Mouse (Mus musculus): Measurements from ENCODE around the gene Sp8.

Sp8 gene

GRCm38 (mm10) chr12:118846221-118846620, at the start of gene Sp8:
Sp8 (plus strand) TSS chr12:118846329.
- Histone ChIP-seq H3K9me3 (ENCODE audit: low read length) (no peaks in the 10 kb centered on the region), H3K4me1 (replicated peaks; ENCODE audit: low read depth, low read length) (peaks cover 44% of the 10 kb centered on the region), H3K36me3 (ENCODE audit: insufficient read depth, low read length) (no peaks in the 10 kb centered on the region), H3K27me3 (ENCODE audit: insufficient read depth, low read length) (peaks cover 88% of the 10 kb centered on the region), H3K4me3 (replicated peaks; ENCODE audit: low read length) (peak within 1 kb of the TSS; percentile 81)
- no peak for TF ChIP-seq NANOG (IDR thresholded peaks at IDR 0.05; ENCODE audit: borderline replicate concordance, low read length)
- no peak for TF ChIP-seq CTCF (conservative IDR thresholded peaks at IDR 0.05; ENCODE audit: low read length)
- TF ChIP-seq POU5F1 (IDR thresholded peaks at IDR 0.05; ENCODE audit: borderline replicate concordance, low read length) = no peak

DNA sequence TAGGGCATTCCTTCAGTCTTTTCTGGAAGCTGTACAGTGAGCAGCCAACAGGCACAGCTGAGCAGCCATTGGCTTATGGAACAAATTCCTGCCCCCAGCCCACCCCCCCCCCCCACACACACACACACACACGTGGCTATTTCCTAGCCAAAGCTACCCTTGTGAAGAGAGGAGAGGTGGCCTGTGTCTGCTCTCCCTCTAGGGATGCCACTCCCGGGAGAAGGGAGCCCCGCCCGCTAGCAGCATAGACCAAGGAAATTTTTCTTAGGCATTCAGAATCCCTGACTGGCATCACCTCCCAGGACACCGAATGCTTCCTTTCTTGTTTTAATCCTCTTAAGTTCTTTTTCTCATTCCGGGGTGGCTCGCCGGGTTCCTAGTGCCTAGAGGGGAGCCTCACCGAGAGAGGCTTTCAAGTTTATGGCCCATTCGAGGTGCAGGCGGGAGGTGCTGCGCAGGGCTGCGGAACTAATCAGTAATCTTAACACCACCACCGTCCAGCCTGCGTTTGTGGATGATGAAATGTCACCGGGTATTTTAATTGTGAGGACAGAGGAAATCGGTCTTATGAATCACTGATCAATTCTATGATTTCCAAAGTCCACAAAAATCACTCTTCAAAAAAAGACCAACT, 34.7 kb upstream of the Sp8 start:
- H3K9me3 ChIP-seq (ENCODE audit: low read length) = 0 out of 2 replicates have a peak, but pooled peaks cover 6% of the 10 kb centered on the region
- no peaks in the 10 kb centered on the region for H3K36me3 ChIP-seq (ENCODE audit: insufficient read depth, low read length)
- TF ChIP-seq POU5F1 (IDR thresholded peaks at IDR 0.05; ENCODE audit: borderline replicate concordance, low read length) (no peak), NANOG (IDR thresholded peaks at IDR 0.05; ENCODE audit: borderline replicate concordance, low read length) (no peak), CTCF (conservative IDR thresholded peaks at IDR 0.05; ENCODE audit: low read length) (no peak)
- H3K4me3 ChIP-seq (replicated peaks; ENCODE audit: low read length) = no peak overlapping the region
- H3K4me1 ChIP-seq (replicated peaks; ENCODE audit: low read depth, low read length) = peaks cover 6% of the 10 kb centered on the region
- H3K27me3 ChIP-seq (ENCODE audit: insufficient read depth, low read length) = no peaks in the 10 kb centered on the region

DNA sequence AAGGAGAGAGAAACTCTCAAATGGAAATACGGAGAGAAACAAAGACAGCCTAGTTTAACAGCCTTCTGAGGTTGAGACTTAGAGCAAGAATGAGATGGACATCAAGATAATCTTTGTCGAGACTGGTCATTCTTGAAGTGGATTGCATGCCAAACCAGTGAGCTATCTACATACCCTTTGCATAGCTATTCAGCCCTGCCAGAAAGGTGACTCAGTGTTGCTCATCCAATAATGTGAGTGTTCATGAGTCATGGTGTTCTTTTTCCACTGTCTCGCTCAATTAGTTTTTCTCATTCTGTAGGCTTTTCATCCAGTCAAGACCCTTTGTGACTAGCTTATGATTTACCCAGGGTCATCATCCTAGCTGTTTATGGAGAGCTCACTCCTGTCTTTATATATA, 31.6 kb upstream of the Sp8 start:
- Histone ChIP-seq H3K27me3 (ENCODE audit: insufficient read depth, low read length) (no peaks in the 10 kb centered on the region), H3K9me3 (ENCODE audit: low read length) (0 out of 2 replicates have a peak, but pooled peaks cover 2% of the 10 kb centered on the region), H3K4me3 (replicated peaks; ENCODE audit: low read length) (no peak overlapping the region), H3K36me3 (ENCODE audit: insufficient read depth, low read length) (no peaks in the 10 kb centered on the region), H3K4me1 (replicated peaks; ENCODE audit: low read depth, low read length) (peaks cover 6% of the 10 kb centered on the region)
- TF ChIP-seq CTCF (conservative IDR thresholded peaks at IDR 0.05; ENCODE audit: low read length) (no peak), POU5F1 (IDR thresholded peaks at IDR 0.05; ENCODE audit: borderline replicate concordance, low read length) (no peak)

DNA sequence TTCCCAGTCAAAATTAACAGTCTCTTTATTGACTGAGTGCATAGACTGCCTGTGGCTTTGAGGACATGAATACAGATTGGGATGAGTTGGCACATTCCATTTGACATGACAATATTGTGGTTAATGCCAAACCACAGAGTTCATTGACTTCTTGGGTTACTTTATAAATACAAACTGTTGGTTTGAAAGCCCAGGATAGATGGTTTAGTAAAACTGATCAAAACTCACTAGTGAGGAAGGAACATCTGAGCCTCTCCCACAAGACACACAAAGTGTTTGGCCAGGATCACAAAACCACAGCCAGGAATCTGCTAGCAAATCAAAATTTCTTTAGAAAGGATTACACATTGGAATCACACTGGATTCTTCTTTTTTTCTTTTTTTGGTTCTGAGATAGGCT, 30.0 kb upstream of the Sp8 start:
- TF ChIP-seq CTCF (conservative IDR thresholded peaks at IDR 0.05; ENCODE audit: low read length) = no peak
- no peak for TF ChIP-seq NANOG (IDR thresholded peaks at IDR 0.05; ENCODE audit: borderline replicate concordance, low read length)
- TF ChIP-seq POU5F1 (IDR thresholded peaks at IDR 0.05; ENCODE audit: borderline replicate concordance, low read length) = no peak
- H3K9me3 ChIP-seq (ENCODE audit: low read length) = no peaks in the 10 kb centered on the region
- H3K36me3 ChIP-seq (ENCODE audit: insufficient read depth, low read length) = no peaks in the 10 kb centered on the region
- H3K4me1 ChIP-seq (replicated peaks; ENCODE audit: low read depth, low read length) = peaks cover 6% of the 10 kb centered on the region
- no peak overlapping the region for H3K4me3 ChIP-seq (replicated peaks; ENCODE audit: low read length)
- H3K27me3 ChIP-seq (ENCODE audit: insufficient read depth, low read length) = no peaks in the 10 kb centered on the region

GRCm38 (mm10) chr12:118829881-118830280, 16.2 kb upstream of the Sp8 start:
- H3K9me3 ChIP-seq (ENCODE audit: low read length) = no peaks in the 10 kb centered on the region
- H3K27me3 ChIP-seq (ENCODE audit: insufficient read depth, low read length) = no peaks in the 10 kb centered on the region
- H3K4me3 ChIP-seq (replicated peaks; ENCODE audit: low read length) = no peak overlapping the region
- peaks cover 4% of the 10 kb centered on the region for H3K4me1 ChIP-seq (replicated peaks; ENCODE audit: low read depth, low read length)
- no peaks in the 10 kb centered on the region for H3K36me3 ChIP-seq (ENCODE audit: insufficient read depth, low read length)
- TF ChIP-seq NANOG (IDR thresholded peaks at IDR 0.05; ENCODE audit: borderline replicate concordance, low read length) (no peak), POU5F1 (IDR thresholded peaks at IDR 0.05; ENCODE audit: borderline replicate concordance, low read length) (no peak), CTCF (conservative IDR thresholded peaks at IDR 0.05; ENCODE audit: low read length) (no peak)

- no peaks in the 10 kb centered on the region for H3K9me3 ChIP-seq (ENCODE audit: low read length)
- peak overlapping the region; percentile 81 for H3K4me3 ChIP-seq (replicated peaks; ENCODE audit: low read length)
- no peaks in the 10 kb centered on the region for H3K36me3 ChIP-seq (ENCODE audit: insufficient read depth, low read length)
- H3K4me1 ChIP-seq (replicated peaks; ENCODE audit: low read depth, low read length) = peaks cover 54% of the 10 kb centered on the region
- peaks cover 38% of the 10 kb centered on the region for H3K27me3 ChIP-seq (ENCODE audit: insufficient read depth, low read length)
- TF ChIP-seq NANOG (IDR thresholded peaks at IDR 0.05; ENCODE audit: borderline replicate concordance, low read length) (no peak), CTCF (conservative IDR thresholded peaks at IDR 0.05; ENCODE audit: low read length) (no peak), POU5F1 (IDR thresholded peaks at IDR 0.05; ENCODE audit: borderline replicate concordance, low read length) (no peak)
Measured at GRCm38 (mm10) chr12:118836411-118837341, 9.5 kb upstream of the Sp8 start.

DNA sequence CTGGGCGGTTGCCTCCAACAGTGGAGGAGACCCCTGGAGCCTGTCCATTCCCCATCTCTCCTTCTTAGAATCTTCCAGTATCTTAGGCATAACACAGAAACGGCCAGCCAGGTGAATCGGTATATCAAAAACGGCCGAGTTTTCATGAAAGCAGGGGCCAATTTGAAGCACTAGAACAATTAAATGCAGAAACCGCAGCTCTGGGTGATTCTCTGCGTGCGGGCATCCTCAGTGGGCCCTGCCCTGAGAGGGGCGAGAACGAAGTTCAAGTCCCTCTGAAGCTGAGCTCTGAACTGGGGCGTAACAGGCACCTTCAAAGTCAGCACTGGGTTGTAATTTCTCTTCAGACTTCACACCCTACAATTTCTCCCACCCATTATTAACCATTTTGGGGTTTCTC, 8.8 kb upstream of the Sp8 start:
- peaks cover 55% of the 10 kb centered on the region for H3K4me1 ChIP-seq (replicated peaks; ENCODE audit: low read depth, low read length)
- peaks cover 38% of the 10 kb centered on the region for H3K27me3 ChIP-seq (ENCODE audit: insufficient read depth, low read length)
- no peaks in the 10 kb centered on the region for H3K9me3 ChIP-seq (ENCODE audit: low read length)
- H3K4me3 ChIP-seq (replicated peaks; ENCODE audit: low read length) = peak overlapping the region; percentile 81
- TF ChIP-seq NANOG (IDR thresholded peaks at IDR 0.05; ENCODE audit: borderline replicate concordance, low read length) = no peak
- TF ChIP-seq CTCF (conservative IDR thresholded peaks at IDR 0.05; ENCODE audit: low read length) = no peak
- TF ChIP-seq POU5F1 (IDR thresholded peaks at IDR 0.05; ENCODE audit: borderline replicate concordance, low read length) = no peak
- no peaks in the 10 kb centered on the region for H3K36me3 ChIP-seq (ENCODE audit: insufficient read depth, low read length)

DNA sequence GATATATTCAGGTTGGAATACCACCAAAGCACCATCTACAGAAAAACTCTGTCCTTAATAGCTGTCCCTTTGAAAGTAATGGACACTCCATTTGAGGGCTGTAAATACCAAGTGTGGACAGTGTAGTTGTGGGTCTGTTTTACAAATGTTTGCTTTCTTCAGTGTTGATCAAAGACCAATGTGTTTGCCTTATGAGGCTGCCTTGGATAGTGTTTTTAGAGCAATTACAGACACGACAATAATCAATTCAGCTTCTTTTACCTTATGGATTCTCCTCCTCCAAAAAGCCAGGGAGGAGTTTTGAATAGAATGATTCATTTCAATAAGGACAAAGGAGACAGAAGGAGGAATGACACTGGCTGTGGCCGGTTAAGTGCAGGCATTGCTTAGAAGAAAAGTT, 7.9 kb upstream of the Sp8 start:
- Histone ChIP-seq H3K9me3 (ENCODE audit: low read length) (no peaks in the 10 kb centered on the region), H3K27me3 (ENCODE audit: insufficient read depth, low read length) (peaks cover 47% of the 10 kb centered on the region)

More for the DNA sequence above, 7.9 kb upstream of the Sp8 start:
- TF ChIP-seq NANOG (IDR thresholded peaks at IDR 0.05; ENCODE audit: borderline replicate concordance, low read length) = no peak
- no peak for TF ChIP-seq POU5F1 (IDR thresholded peaks at IDR 0.05; ENCODE audit: borderline replicate concordance, low read length)
- no peak for TF ChIP-seq CTCF (conservative IDR thresholded peaks at IDR 0.05; ENCODE audit: low read length)
- H3K36me3 ChIP-seq (ENCODE audit: insufficient read depth, low read length) = no peaks in the 10 kb centered on the region
- H3K4me1 ChIP-seq (replicated peaks; ENCODE audit: low read depth, low read length) = peaks cover 64% of the 10 kb centered on the region
- no peak overlapping the region for H3K4me3 ChIP-seq (replicated peaks; ENCODE audit: low read length)
